Mouse (Mus musculus): ENCODE measurements around the gene Nlrp9a. TPM values are rescaled to one million over a fixed set of nuclear protein-coding genes. Genes with fewer than 3 reads are reported as not detected.

The Nlrp9a gene
- polyA plus RNA-seq (2021; fragmentation: Nextera tagmentation): not detected in 2 replicates
- long read RNA-seq, experiment 1: 0 reads
- long read RNA-seq, experiment 2: 0 reads

GRCm38 (mm10) chr7:26534723-26535122, at the start of gene Nlrp9a:
Nlrp9a (plus strand) TSS chr7:26535023.

GRCm38 (mm10) chr7:26618364-26618763, 83.5 kb downstream of the Nlrp9a start, which contains the start of gene Vmn1r185:
Vmn1r185 (minus strand) TSS chr7:26618464.

Other genes with a start within 250 kb of the Nlrp9a start
- gene Cyp2a4, start 227.9 kb upstream of the Nlrp9a start, polyA plus RNA-seq (2021; fragmentation: Nextera tagmentation): not detected in 2 replicates
- not detected in 2 replicates for gene Nlrp9c, start 131.3 kb upstream of the Nlrp9a start, polyA plus RNA-seq (2021; fragmentation: Nextera tagmentation)
- not detected in 2 replicates for gene Nlrp4a, start 99.9 kb upstream of the Nlrp9a start, polyA plus RNA-seq (2021; fragmentation: Nextera tagmentation)
- gene Vmn1r185, start 83.4 kb downstream of the Nlrp9a start, polyA plus RNA-seq (2021; fragmentation: Nextera tagmentation): 0.03 TPM in 1 of 2 replicates, not detected in the other
- gene Cyp2b23, start 151.4 kb downstream of the Nlrp9a start, polyA plus RNA-seq (2021; fragmentation: Nextera tagmentation): not detected in 2 replicates
- 0.07 TPM in 1 of 2 replicates, not detected in the other for gene Cyp2b19, start 222.1 kb downstream of the Nlrp9a start, polyA plus RNA-seq (2021; fragmentation: Nextera tagmentation)

Data from left cerebral cortex, adult 6 months (tissue).